Mouse (Mus musculus) liver, embryonic 15.5 days (tissue): ENCODE results near the gene Olfr695. TPM values are rescaled to one million over a fixed set of nuclear protein-coding genes. Genes with fewer than 3 reads are reported as not detected.
"Not testable (repeated sequence)": the region's sequence is repeated elsewhere in the genome, so short reads cannot be mapped to it uniquely, and the experiment has no call there.

Experiments used
- ATAC-seq: fragments of 200-750 bp; cut with Nextera tagmentation; 2 replicates; pipeline ENCODE4 v1.8.0; 2017; ENCODE audit warnings: moderate number of reproducible peaks, mild to moderate bottlenecking, moderate library complexity; ENCODE audit not compliant: insufficient read depth
- H3K27ac ChIP-seq: fragments of 300-500 bp; sonication (generic); replicated peaks from 2 replicates; pipeline ENCODE4 v1.5.1; 2015; ENCODE audit warnings: mild to moderate bottlenecking, inconsistent platforms
- H3K27me3 ChIP-seq: fragments of 300-500 bp; sonication (generic); 2 replicates; pipeline ENCODE4 v1.6.1; 2015; ENCODE audit warnings: mild to moderate bottlenecking, inconsistent platforms
- H3K36me3 ChIP-seq: fragments of 300-500 bp; sonication (generic); replicated peaks from 2 replicates; pipeline ENCODE4 v1.6.1; 2015; ENCODE audit warnings: moderate library complexity, mild to moderate bottlenecking, inconsistent platforms
- H3K4me1 ChIP-seq: fragments of 300-500 bp; sonication (generic); replicated peaks from 2 replicates; pipeline ENCODE4 v1.6.1; 2015; ENCODE audit warnings: inconsistent platforms
- H3K4me2 ChIP-seq: fragments of 300-500 bp; sonication (generic); 2 replicates; pipeline ENCODE4 v1.6.1; 2015; ENCODE audit warnings: moderate library complexity, mild to moderate bottlenecking, inconsistent platforms
- H3K4me3 ChIP-seq: fragments of 300-500 bp; sonication (generic); replicated peaks from 2 replicates; pipeline ENCODE4 v1.5.1; 2015; ENCODE audit warnings: mild to moderate bottlenecking, inconsistent platforms
- H3K9ac ChIP-seq: fragments of 300-500 bp; sonication (generic); 2 replicates; pipeline ENCODE4 v1.6.1; 2015; ENCODE audit warnings: moderate library complexity, mild to moderate bottlenecking, inconsistent platforms
- H3K9me3 ChIP-seq: fragments of 300-500 bp; sonication (generic); replicated peaks from 2 replicates; pipeline ENCODE4 v1.6.1; 2016; ENCODE audit warnings: inconsistent platforms
- WGBS: fragments of 180-500 bp; shearing (Covaris S2); methylation state at CpG from one replicate; pipeline ENCODE4 v1.1.7; 2015; ENCODE audit warnings: mixed read lengths; ENCODE audit not compliant: insufficient replicate concordance; 5-methylcytosine and 5-hydroxymethylcytosine counted together
- polyA plus RNA-seq: library from polyadenylated mRNA; unstranded; fragments of >200 nt; fragmentation: Nextera tagmentation; extraction: Ambion mirVana; gene quantifications from 2 replicates; pipeline ENCODE4 v1.2.1, GENCODE M21; 2015

Olfr695 gene
- polyA plus RNA-seq = not detected in 2 replicates

- Histone ChIP-seq H3K27me3 (no peaks in the 10 kb centered on the region), H3K4me3 (no peak within 1 kb of the TSS), H3K4me1 (no peaks in the 10 kb centered on the region), H3K9ac (no peak within 1 kb of the TSS), H3K9me3 (no peaks in the 10 kb centered on the region), H3K27ac (no peak within 1 kb of the TSS), H3K4me2 (no peak within 1 kb of the TSS), H3K36me3 (no peaks in the 10 kb centered on the region)
- no peak for ATAC-seq
Observed at GRCm38 (mm10) chr7:106716296-106716695, at the start of gene Olfr695. Gene Olfr695, minus strand, starts transcription at chr7:106716396.

GRCm38 (mm10) chr7:106761008-106761407 lies 44.8 kb upstream of the Olfr695 start:
- H3K4me2 ChIP-seq, H3K4me3 ChIP-seq, H3K27me3 ChIP-seq, H3K4me1 ChIP-seq, H3K27ac ChIP-seq, H3K36me3 ChIP-seq, H3K9me3 ChIP-seq, ATAC-seq, H3K9ac ChIP-seq: not testable (repeated sequence)
- 78% methylated on average over 2 of the region's 2 CpGs for WGBS

GRCm38 (mm10) chr7:106758800-106759199 lies 42.6 kb upstream of the Olfr695 start:
- Histone ChIP-seq H3K4me3 (no peak overlapping the region), H3K9me3 (no peaks in the 10 kb centered on the region), H3K4me2 (no peak overlapping the region), H3K27ac (no peak overlapping the region), H3K27me3 (no peaks in the 10 kb centered on the region), H3K4me1 (no peaks in the 10 kb centered on the region), H3K9ac (no peak overlapping the region), H3K36me3 (no peaks in the 10 kb centered on the region)
- WGBS = 54% methylated on average over 2 of the region's 2 CpGs
- ATAC-seq = no peak

- Histone ChIP-seq H3K27ac (no peak within 1 kb of the TSS), H3K4me1 (no peaks in the 10 kb centered on the region), H3K9me3 (no peaks in the 10 kb centered on the region), H3K4me2 (no peak within 1 kb of the TSS), H3K36me3 (no peaks in the 10 kb centered on the region), H3K4me3 (no peak within 1 kb of the TSS), H3K27me3 (no peaks in the 10 kb centered on the region), H3K9ac (no peak within 1 kb of the TSS)
- no peak for ATAC-seq
Observed at GRCm38 (mm10) chr7:106755297-106755696, 39.1 kb upstream of the Olfr695 start, which contains the start of gene Olfr698. Gene Olfr698, minus strand, starts transcription at chr7:106755397.

GRCm38 (mm10) chr7:106745811-106746210 lies 29.6 kb upstream of the Olfr695 start:
- H3K4me2 ChIP-seq = no peak overlapping the region
- H3K36me3 ChIP-seq = no peaks in the 10 kb centered on the region
- ATAC-seq = no peak
- H3K9ac ChIP-seq = no peak overlapping the region
- no peaks in the 10 kb centered on the region for H3K9me3 ChIP-seq
- 72% methylated on average over 5 of the region's 5 CpGs for WGBS
- no peak overlapping the region for H3K4me3 ChIP-seq
- H3K4me1 ChIP-seq = no peaks in the 10 kb centered on the region
- H3K27me3 ChIP-seq = no peaks in the 10 kb centered on the region
- no peak overlapping the region for H3K27ac ChIP-seq

GRCm38 (mm10) chr7:106742343-106742742 lies 26.1 kb upstream of the Olfr695 start, which contains the start of gene Olfr697:
Gene Olfr697, minus strand, starts transcription at chr7:106742443.
- Histone ChIP-seq H3K36me3 (no peaks in the 10 kb centered on the region), H3K4me3 (no peak within 1 kb of the TSS), H3K4me1 (no peaks in the 10 kb centered on the region), H3K4me2 (no peak within 1 kb of the TSS), H3K27me3 (no peaks in the 10 kb centered on the region), H3K9me3 (no peaks in the 10 kb centered on the region), H3K27ac (no peak within 1 kb of the TSS), H3K9ac (no peak within 1 kb of the TSS)
- ATAC-seq = no peak
- 69% methylated on average over 1 of the region's 1 CpGs for WGBS

- H3K4me3 ChIP-seq = no peak overlapping the region
- no peaks in the 10 kb centered on the region for H3K9me3 ChIP-seq
- ATAC-seq = no peak
- H3K27me3 ChIP-seq = no peaks in the 10 kb centered on the region
- H3K4me1 ChIP-seq = no peaks in the 10 kb centered on the region
- no peaks in the 10 kb centered on the region for H3K36me3 ChIP-seq
- no peak overlapping the region for H3K9ac ChIP-seq
- H3K27ac ChIP-seq = no peak overlapping the region
- no peak overlapping the region for H3K4me2 ChIP-seq
Observed at GRCm38 (mm10) chr7:106737028-106737427, 20.8 kb upstream of the Olfr695 start.

- no peak overlapping the region for H3K4me2 ChIP-seq
- no peaks in the 10 kb centered on the region for H3K4me1 ChIP-seq
- no peaks in the 10 kb centered on the region for H3K36me3 ChIP-seq
- H3K27ac ChIP-seq = no peak overlapping the region
- H3K27me3 ChIP-seq = no peaks in the 10 kb centered on the region
- H3K9ac ChIP-seq = no peak overlapping the region
- no peaks in the 10 kb centered on the region for H3K9me3 ChIP-seq
- 51% methylated on average over 2 of the region's 2 CpGs for WGBS
- no peak for ATAC-seq
- no peak overlapping the region for H3K4me3 ChIP-seq
Observed at GRCm38 (mm10) chr7:106733717-106734116, 17.5 kb upstream of the Olfr695 start.

- not testable (repeated sequence) for H3K9ac ChIP-seq, H3K9me3 ChIP-seq, H3K4me1 ChIP-seq, H3K27ac ChIP-seq, H3K36me3 ChIP-seq, H3K4me2 ChIP-seq, ATAC-seq, H3K27me3 ChIP-seq, H3K4me3 ChIP-seq
- 35% methylated on average over 2 of the region's 2 CpGs for WGBS
Observed at GRCm38 (mm10) chr7:106725654-106726053, 9.5 kb upstream of the Olfr695 start.

GRCm38 (mm10) chr7:106711463-106711862 lies 4.7 kb downstream of the Olfr695 start:
- H3K4me1 ChIP-seq = no peaks in the 10 kb centered on the region
- no peaks in the 10 kb centered on the region for H3K36me3 ChIP-seq
- H3K9me3 ChIP-seq = no peaks in the 10 kb centered on the region
- no peaks in the 10 kb centered on the region for H3K27me3 ChIP-seq
- no peak overlapping the region for H3K9ac ChIP-seq
- 44% methylated on average over 6 of the region's 6 CpGs for WGBS
- no peak overlapping the region for H3K4me3 ChIP-seq
- H3K4me2 ChIP-seq = no peak overlapping the region
- no peak for ATAC-seq
- no peak overlapping the region for H3K27ac ChIP-seq

GRCm38 (mm10) chr7:106707705-106708104 lies 8.5 kb downstream of the Olfr695 start:
- not testable (repeated sequence) for H3K27me3 ChIP-seq, H3K27ac ChIP-seq, H3K4me3 ChIP-seq, ATAC-seq, H3K9me3 ChIP-seq, H3K9ac ChIP-seq, H3K36me3 ChIP-seq, H3K4me1 ChIP-seq, H3K4me2 ChIP-seq
- WGBS = 71% methylated on average over 10 of the region's 10 CpGs

GRCm38 (mm10) chr7:106696891-106697290 lies 19.3 kb downstream of the Olfr695 start:
- H3K4me2 ChIP-seq = no peak overlapping the region
- H3K9me3 ChIP-seq = no peaks in the 10 kb centered on the region
- no peak overlapping the region for H3K4me3 ChIP-seq
- no peaks in the 10 kb centered on the region for H3K27me3 ChIP-seq
- H3K27ac ChIP-seq = no peak overlapping the region
- H3K9ac ChIP-seq = no peak overlapping the region
- no peaks in the 10 kb centered on the region for H3K4me1 ChIP-seq
- no peak for ATAC-seq
- 44% methylated on average over 1 of the region's 1 CpGs for WGBS
- no peaks in the 10 kb centered on the region for H3K36me3 ChIP-seq
